Mouse (Mus musculus): ENCODE results near the gene Stat6.
A peak's percentile ranks its signal among the peaks of the same experiment; 100 is the strongest.

Gene Stat6

GRCm38 (mm10) chr10:127674794-127675522 is 32.2 kb downstream of the Stat6 start:
- peak; percentile 91 for DNase-seq

GRCm38 (mm10) chr10:127675859-127676398 is 33.1 kb downstream of the Stat6 start:
- DNase-seq: no peak

GRCm38 (mm10) chr10:127676691-127677548 is 34.1 kb downstream of the Stat6 start:
- peak; percentile 97 for DNase-seq

GRCm38 (mm10) chr10:127677591-127678336 is 35.0 kb downstream of the Stat6 start:
- DNase-seq: peak; percentile 60

- no peak for DNase-seq
Observed at GRCm38 (mm10) chr10:127679208-127679607, 36.4 kb downstream of the Stat6 start.

- no peak for DNase-seq
Observed at GRCm38 (mm10) chr10:127679881-127680280, 37.1 kb downstream of the Stat6 start.

GRCm38 (mm10) chr10:127682886-127683285 is 40.1 kb downstream of the Stat6 start:
- DNase-seq: no peak

- DNase-seq: no peak
Observed at GRCm38 (mm10) chr10:127691053-127691452, 48.3 kb downstream of the Stat6 start.

- peak; percentile 12 for DNase-seq
Observed at GRCm38 (mm10) chr10:127694636-127695035, 51.9 kb downstream of the Stat6 start.

GRCm38 (mm10) chr10:127695775-127696174 is 53.0 kb downstream of the Stat6 start:
- no peak for DNase-seq

- DNase-seq: no peak
Observed at GRCm38 (mm10) chr10:127698966-127699365, 56.2 kb downstream of the Stat6 start.

GRCm38 (mm10) chr10:127703299-127703698 is 60.5 kb downstream of the Stat6 start:
- DNase-seq: no peak

GRCm38 (mm10) chr10:127704293-127704692 is 61.5 kb downstream of the Stat6 start:
- no peak for DNase-seq

- no peak for DNase-seq
Observed at GRCm38 (mm10) chr10:127704766-127705220, 62.0 kb downstream of the Stat6 start, which contains the start of gene Myo1a. Gene Myo1a, plus strand, starts transcription at chr10:127705170.

- DNase-seq: no peak
Observed at GRCm38 (mm10) chr10:127705783-127706182, 63.0 kb downstream of the Stat6 start.

GRCm38 (mm10) chr10:127707721-127708120 is 64.9 kb downstream of the Stat6 start:
- no peak for DNase-seq

GRCm38 (mm10) chr10:127708850-127709370 is 66.1 kb downstream of the Stat6 start:
- DNase-seq: no peak

- no peak for DNase-seq
Observed at GRCm38 (mm10) chr10:127710331-127710730, 67.5 kb downstream of the Stat6 start.
